Mouse (Mus musculus) ES-Bruce4 (cell line): ENCODE measurements around the gene Mast4. TPM values are rescaled to one million over a fixed set of nuclear protein-coding genes. Genes with fewer than 3 reads are reported as not detected.

Experiments
- H3K27ac ChIP-seq: 2 replicates; pipeline ENCODE4 v1.5.1; 2012; ENCODE audit warnings: low read length, inconsistent platforms; ENCODE audit not compliant: insufficient read depth
- H3K27me3 ChIP-seq: 2 replicates; pipeline ENCODE4 v1.6.1; 2012; ENCODE audit warnings: mild to moderate bottlenecking, low read length, inconsistent platforms; ENCODE audit not compliant: control insufficient read depth, poor library complexity, insufficient read depth, severe bottlenecking
- H3K36me3 ChIP-seq: 2 replicates; pipeline ENCODE4 v1.6.1; 2012; ENCODE audit warnings: inconsistent platforms, mild to moderate bottlenecking, low read length, moderate library complexity; ENCODE audit not compliant: control insufficient read depth, poor library complexity, insufficient read depth, severe bottlenecking
- H3K4me1 ChIP-seq: one replicate; pipeline ENCODE4 v1.8.1; 2011; ENCODE audit warnings: low read length; ENCODE audit not compliant: control insufficient read depth, insufficient read depth
- H3K4me3 ChIP-seq: 2 replicates; pipeline ENCODE4 v1.5.1; 2011; ENCODE audit warnings: low read depth, mild to moderate bottlenecking, low read length
- H3K9ac ChIP-seq: 2 replicates; pipeline ENCODE4 v1.6.1; 2012; ENCODE audit warnings: low read depth, mild to moderate bottlenecking, inconsistent platforms; ENCODE audit not compliant: poor library complexity, severe bottlenecking
- H3K9me3 ChIP-seq: replicated peaks from 2 replicates; pipeline ENCODE4 v1.6.1; 2012; ENCODE audit warnings: mild to moderate bottlenecking, low read length, inconsistent platforms; ENCODE audit not compliant: control insufficient read depth, poor library complexity, insufficient read depth, severe bottlenecking
- CTCF ChIP-seq: IDR thresholded peaks from one replicate; pipeline ENCODE4 v1.8.1; 2011; ENCODE audit warnings: low read depth, low read length
- EP300 ChIP-seq: IDR thresholded peaks from 2 replicates; pipeline ENCODE4 v1.6.1; 2011; ENCODE audit warnings: low read depth, low read length; ENCODE audit not compliant: insufficient read depth
- POLR2A ChIP-seq: IDR thresholded peaks from one replicate; pipeline ENCODE4 v1.8.1; 2011; ENCODE audit warnings: low read length; ENCODE audit not compliant: insufficient read depth
- polyA plus RNA-seq: library from polyadenylated mRNA; stranded (reverse); fragments of >200 nt; gene quantifications from 2 replicates; pipeline ENCODE4 v1.2.4, GENCODE M21; 2011; ENCODE audit warnings: low read depth; ENCODE audit not compliant: missing spikeins, insufficient read depth, insufficient read length

The Mast4 gene
- polyA plus RNA-seq, 1 experiment: 25.3 TPM

DNA sequence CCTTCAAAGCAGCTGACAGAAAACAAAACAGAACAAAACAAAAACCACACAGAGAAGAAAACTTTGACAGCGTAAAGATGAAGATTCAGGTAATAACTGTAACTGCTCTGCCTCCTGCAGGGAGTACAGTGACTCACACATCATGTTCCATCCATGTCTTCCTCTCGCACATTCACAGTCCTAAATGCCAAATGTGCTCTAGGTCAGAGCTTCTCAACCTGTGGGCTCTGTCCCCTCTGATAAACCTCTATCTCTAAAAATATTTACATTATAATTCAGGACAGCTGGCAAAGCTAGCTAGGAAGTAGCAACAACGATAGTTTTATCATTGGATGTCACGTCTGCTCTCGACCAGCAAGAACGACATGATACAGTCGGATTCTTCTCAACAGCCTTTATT is 517.6 kb downstream of the Mast4 start:
- no peak overlapping the region for H3K4me3 ChIP-seq
- TF ChIP-seq POLR2A: no peak
- no peak overlapping the region for H3K9ac ChIP-seq
- H3K27me3 ChIP-seq: no peaks in the 10 kb centered on the region
- H3K36me3 ChIP-seq: no peaks in the 10 kb centered on the region; the same call in 1 of the 2 replicates
- no peaks in the 10 kb centered on the region for H3K9me3 ChIP-seq
- no peaks in the 10 kb centered on the region for H3K4me1 ChIP-seq
- H3K27ac ChIP-seq: no peak overlapping the region

DNA sequence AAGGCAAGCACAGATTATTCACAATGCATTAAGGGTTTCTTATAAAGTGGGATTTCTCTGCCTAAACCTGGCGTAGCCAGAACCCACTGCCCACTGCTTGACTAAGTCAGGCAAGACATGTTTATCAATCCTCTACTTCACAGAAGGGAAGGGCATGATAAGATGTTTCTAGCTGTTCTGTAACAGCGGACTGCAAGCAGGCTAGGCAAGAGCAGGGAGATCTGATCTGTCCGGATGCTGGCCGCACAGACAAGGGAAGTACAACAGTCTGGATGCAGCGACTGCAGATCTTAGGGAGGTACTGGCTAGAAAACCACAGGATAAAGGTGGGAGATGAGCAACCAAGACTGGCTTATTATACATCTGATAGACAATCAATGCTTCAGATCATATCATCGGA is 519.1 kb downstream of the Mast4 start:
- H3K9me3 ChIP-seq: no peaks in the 10 kb centered on the region
- no peak overlapping the region for H3K4me3 ChIP-seq
- H3K27me3 ChIP-seq: no peaks in the 10 kb centered on the region
- H3K9ac ChIP-seq: no peak overlapping the region
- no peak overlapping the region for H3K27ac ChIP-seq
- H3K36me3 ChIP-seq: no peaks in the 10 kb centered on the region; the same call in 1 of the 2 replicates
- TF ChIP-seq POLR2A (no peak), EP300 (no peak), CTCF (no peak)
- H3K4me1 ChIP-seq: no peaks in the 10 kb centered on the region

DNA sequence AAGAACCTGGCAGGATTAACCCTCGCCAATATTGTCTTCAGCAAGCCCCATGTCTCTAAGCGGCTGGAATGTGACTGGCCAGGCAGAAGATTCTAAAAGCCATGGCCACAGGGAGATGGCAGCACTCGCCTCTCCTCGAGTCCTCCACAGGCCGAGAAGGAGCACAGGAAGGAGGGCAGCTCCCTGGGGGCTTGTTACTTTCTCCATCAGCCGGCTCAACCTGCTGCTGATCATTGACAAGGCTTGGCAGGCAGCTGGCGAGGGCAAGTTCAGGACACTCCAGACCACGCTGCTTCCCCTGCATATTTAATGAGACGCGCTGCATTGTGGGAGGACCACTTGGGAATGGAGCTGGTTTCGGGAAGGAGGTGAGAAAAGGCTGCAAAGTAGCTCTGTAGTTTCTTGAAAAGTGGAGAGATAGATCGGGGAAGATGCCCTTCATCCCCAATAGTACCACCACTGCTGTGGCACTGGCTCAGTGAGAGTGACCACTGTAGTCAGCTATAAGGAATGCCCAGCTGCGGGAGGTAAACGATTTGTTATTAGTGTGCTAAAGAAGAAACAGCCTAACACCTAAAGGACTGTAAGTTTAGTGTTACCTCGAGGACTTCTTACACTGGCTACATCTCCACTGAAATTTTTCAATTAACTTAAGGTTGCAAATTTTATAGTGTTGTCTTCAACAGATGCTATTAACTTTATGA is 523.0 kb downstream of the Mast4 start:
- Histone ChIP-seq H3K4me3 (no peak overlapping the region), H3K9ac (no peak overlapping the region), H3K9me3 (no peaks in the 10 kb centered on the region), H3K27me3 (no peaks in the 10 kb centered on the region), H3K27ac (no peak overlapping the region), H3K4me1 (no peaks in the 10 kb centered on the region), H3K36me3 (no peaks in the 10 kb centered on the region; the same call in 1 of the 2 replicates)
- TF ChIP-seq EP300: no peak

DNA sequence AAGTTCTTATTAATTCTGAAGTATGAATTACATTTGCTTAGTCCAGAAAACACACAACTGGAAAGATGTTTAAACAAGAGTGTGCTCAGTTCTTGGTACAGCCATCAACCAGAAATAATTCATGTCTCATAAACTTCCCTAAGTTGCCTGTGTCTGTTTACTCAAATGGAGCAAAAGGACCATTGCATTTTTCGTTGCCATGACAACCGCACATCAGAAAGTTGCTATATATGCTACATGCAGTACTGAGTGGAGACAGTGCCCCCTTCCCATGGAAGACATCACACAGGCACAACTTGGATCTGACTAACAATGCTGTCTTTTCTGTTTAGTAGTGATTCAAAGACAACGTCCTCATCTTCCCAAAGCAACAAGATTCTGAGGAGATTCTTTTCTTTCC is 527.6 kb downstream of the Mast4 start:
- no peak overlapping the region for H3K4me3 ChIP-seq
- H3K9ac ChIP-seq: no peak overlapping the region
- H3K27ac ChIP-seq: no peak overlapping the region
- TF ChIP-seq EP300 (no peak), POLR2A (no peak), CTCF (no peak)
- no peaks in the 10 kb centered on the region for H3K27me3 ChIP-seq
- H3K4me1 ChIP-seq: no peaks in the 10 kb centered on the region
- H3K9me3 ChIP-seq: no peaks in the 10 kb centered on the region
- H3K36me3 ChIP-seq: no peaks in the 10 kb centered on the region; the same call in 1 of the 2 replicates

DNA sequence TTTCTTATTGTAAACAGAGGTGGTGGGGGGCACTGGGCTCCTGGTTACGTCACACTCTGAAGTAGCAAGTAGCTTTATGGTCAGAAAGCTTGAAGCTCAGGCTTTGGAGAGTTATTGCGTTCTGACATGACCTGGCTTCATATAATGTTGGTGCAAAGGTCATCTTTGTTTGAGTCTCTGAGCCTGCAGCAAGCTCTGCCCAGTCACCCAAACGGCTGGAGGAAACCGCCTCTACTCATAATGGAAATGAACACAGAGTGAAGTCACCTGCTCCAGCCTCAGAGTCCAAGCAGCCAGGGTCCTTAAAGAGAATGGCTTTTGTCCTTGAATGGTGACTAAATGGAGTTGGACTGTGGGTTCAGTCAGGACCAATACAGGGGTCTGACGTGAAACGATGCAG is 529.1 kb downstream of the Mast4 start:
- H3K4me1 ChIP-seq: no peaks in the 10 kb centered on the region
- no peak overlapping the region for H3K9ac ChIP-seq
- H3K27ac ChIP-seq: no peak overlapping the region
- no peaks in the 10 kb centered on the region for H3K9me3 ChIP-seq
- TF ChIP-seq CTCF (no peak), POLR2A (no peak), EP300 (no peak)
- H3K36me3 ChIP-seq: no peaks in the 10 kb centered on the region; the same call in 1 of the 2 replicates
- no peak overlapping the region for H3K4me3 ChIP-seq
- H3K27me3 ChIP-seq: no peaks in the 10 kb centered on the region

DNA sequence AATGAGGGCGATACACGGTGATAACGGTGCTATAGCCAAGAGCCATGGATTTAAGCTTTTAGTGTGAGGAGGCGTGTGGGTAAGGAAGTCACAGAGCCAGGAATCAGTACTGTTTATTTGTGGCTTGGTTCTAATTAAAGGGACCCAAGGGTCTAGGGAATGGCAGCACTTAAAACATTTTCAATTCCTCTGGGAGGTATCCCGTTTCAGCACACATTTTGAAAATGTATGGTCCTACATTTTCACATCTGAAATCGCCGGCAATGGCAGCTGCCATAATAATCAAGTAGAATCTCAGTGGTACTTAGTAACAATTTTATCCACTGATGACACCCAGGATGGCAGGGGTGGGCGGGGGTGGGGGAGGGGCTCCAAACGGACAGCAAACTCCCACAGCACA is 531.1 kb downstream of the Mast4 start:
- Histone ChIP-seq H3K36me3 (no peaks in the 10 kb centered on the region), H3K27me3 (no peaks in the 10 kb centered on the region), H3K27ac (no peak overlapping the region), H3K9me3 (no peaks in the 10 kb centered on the region), H3K4me1 (no peaks in the 10 kb centered on the region), H3K4me3 (no peak overlapping the region), H3K9ac (no peak overlapping the region)
- no peak for TF ChIP-seq EP300
- no peak for TF ChIP-seq CTCF
- no peak for TF ChIP-seq POLR2A
